ENCODE assay signal across 8 mouse cellular contexts in genomic region chr8:19979536-19980345, GRCm38 (mm10).
DNase-seq lines count a peak whose midpoint lies in the region; ATAC-seq and TF ChIP-seq lines count a peak whose summit lies in the region.

No protein-coding gene starts in this region.

- no peaks in the 10 kb centered on the region for H3K36me3 ChIP-seq in heart, embryonic 11.5 days (ENCODE audit: control insufficient read depth, insufficient read depth, low read length)
- H3K36me3 ChIP-seq in kidney, embryonic 15.5 days, result peaks cover 15% of the 10 kb centered on the region
- no peaks in the 10 kb centered on the region for H3K36me3 ChIP-seq in liver, embryonic 14.5 days (replicated peaks; ENCODE audit: control insufficient read depth, insufficient read depth, low read depth)
- H3K36me3 ChIP-seq in neural tube, embryonic 12.5 days, result no peaks in the 10 kb centered on the region; the same call in 1 of the 2 replicates
- H3K36me3 ChIP-seq in stomach, postnatal 0 days (ENCODE audit: control insufficient read depth, insufficient read depth, low read length), result no peaks in the 10 kb centered on the region

- TF ChIP-seq CTCF in liver, embryonic 14.5 days (IDR thresholded peaks at IDR 0.05; ENCODE audit: low read depth), result peak; percentile 92
- TF ChIP-seq CTCF in stomach, postnatal 0 days (IDR thresholded peaks at IDR 0.05; ENCODE audit: low read depth), result peak; percentile 89

- H3K4me3 ChIP-seq in heart, embryonic 11.5 days (ENCODE audit: low read depth, low read length), result peak overlapping the region; percentile 54
- H3K4me3 ChIP-seq in kidney, embryonic 15.5 days (replicated peaks), result peak overlapping the region; percentile 54
- peak overlapping the region; percentile 54 to 60 for H3K4me3 ChIP-seq in liver, embryonic 14.5 days (ENCODE audit: insufficient read depth in 1 of 2, low read depth in 2 of 2, low read length in 2 of 2)
- peak overlapping the region; percentile 43 for H3K4me3 ChIP-seq in neural tube, embryonic 12.5 days
- H3K4me3 ChIP-seq in stomach, postnatal 0 days (ENCODE audit: low read depth, low read length), result peak overlapping the region; percentile 51

- ATAC-seq in erythroblast, adult 5-6 weeks (replicated peaks; ENCODE audit: low FRiP score, poor library complexity, severe bottlenecking), result peak; percentile 92
- peak; percentile 89 for ATAC-seq in heart, embryonic 11.5 days (replicated peaks; ENCODE audit: insufficient number of reproducible peaks, low FRiP score, low TSS enrichment)
- peak; percentile 99 for ATAC-seq in kidney, embryonic 15.5 days (replicated peaks; ENCODE audit: low FRiP score)
- ATAC-seq in liver, embryonic 14.5 days (ENCODE audit: insufficient read depth), result peak; percentile 89
- ATAC-seq in neural tube, embryonic 12.5 days (ENCODE audit: low FRiP score, low read depth), result peak; percentile 97
- ATAC-seq in stomach, postnatal 0 days (ENCODE audit: low FRiP score, low TSS enrichment), result peak; percentile 99

- no peaks in the 10 kb centered on the region for H3K27me3 ChIP-seq in heart, embryonic 11.5 days (ENCODE audit: control insufficient read depth, insufficient read depth, low read length)
- no peaks in the 10 kb centered on the region for H3K27me3 ChIP-seq in kidney, embryonic 15.5 days
- no peaks in the 10 kb centered on the region for H3K27me3 ChIP-seq in liver, embryonic 14.5 days (ENCODE audit: control insufficient read depth, insufficient read depth, low read length)
- H3K27me3 ChIP-seq in neural tube, embryonic 12.5 days (replicated peaks), result no peaks in the 10 kb centered on the region
- no peaks in the 10 kb centered on the region for H3K27me3 ChIP-seq in stomach, postnatal 0 days (ENCODE audit: control insufficient read depth, insufficient read depth, low read length)

- H3K27ac ChIP-seq in heart, embryonic 11.5 days (ENCODE audit: low read depth, low read length), result no peak overlapping the region
- no peak overlapping the region for H3K27ac ChIP-seq in kidney, embryonic 15.5 days
- H3K27ac ChIP-seq in liver, embryonic 14.5 days, result no peak overlapping the region
- no peak overlapping the region for H3K27ac ChIP-seq in neural tube, embryonic 12.5 days
- H3K27ac ChIP-seq in stomach, postnatal 0 days (replicated peaks), result peak overlapping the region; percentile 53

- WGBS in heart, embryonic 11.5 days (ENCODE audit: insufficient replicate concordance), result 7% methylated on average over 41 of the region's 42 CpGs
- 8% methylated on average over 36 of the region's 42 CpGs for WGBS in kidney, embryonic 15.5 days
- 7% methylated on average over 42 of the region's 42 CpGs for WGBS in liver, embryonic 14.5 days (ENCODE audit: insufficient replicate concordance)
- WGBS in neural tube, embryonic 12.5 days, result 7% methylated on average over 42 of the region's 42 CpGs
- 8% methylated on average over 39 of the region's 42 CpGs for WGBS in stomach, postnatal 0 days

- H3K4me2 ChIP-seq in heart, embryonic 11.5 days, result peak overlapping the region; percentile 75
- peak overlapping the region; percentile 80 for H3K4me2 ChIP-seq in kidney, embryonic 15.5 days
- peak overlapping the region; percentile 70 for H3K4me2 ChIP-seq in liver, embryonic 14.5 days (ENCODE audit: low read depth)
- peak overlapping the region; percentile 67 for H3K4me2 ChIP-seq in neural tube, embryonic 12.5 days (replicated peaks)
- peak overlapping the region; percentile 68 for H3K4me2 ChIP-seq in stomach, postnatal 0 days (replicated peaks; ENCODE audit: low read depth)

- no peaks in the 10 kb centered on the region; the same call in 1 of the 2 replicates for H3K9me3 ChIP-seq in heart, embryonic 11.5 days (replicated peaks; ENCODE audit: control insufficient read depth, low read length)
- peaks cover 14% of the 10 kb centered on the region for H3K9me3 ChIP-seq in kidney, embryonic 15.5 days (replicated peaks)
- H3K9me3 ChIP-seq in liver, embryonic 14.5 days (ENCODE audit: control insufficient read depth, low read length), result no peaks in the 10 kb centered on the region
- peaks cover 6% of the 10 kb centered on the region; the same call in 1 of the 2 replicates for H3K9me3 ChIP-seq in neural tube, embryonic 12.5 days
- H3K9me3 ChIP-seq in stomach, postnatal 0 days (ENCODE audit: control insufficient read depth, low read length), result no peaks in the 10 kb centered on the region

- no peak for TF ChIP-seq EP300 in liver, embryonic 14.5 days (IDR thresholded peaks at IDR 0.05; ENCODE audit: low read depth)
- TF ChIP-seq EP300 in stomach, postnatal 0 days (optimal IDR thresholded peaks at IDR 0.05), result no peak

- peak; percentile 93 for DNase-seq in A20 (ENCODE audit: low read depth, low spot score)
- peak; percentile 84 for DNase-seq in brain, adult 2 months (ENCODE audit: low read depth, low spot score)
- DNase-seq in liver, embryonic 14.5 days (ENCODE audit: low read depth in 3 of 3, low spot score in 3 of 3), result peak; percentile 49 to 68 (median 51)
- peak; percentile 78 for DNase-seq in stomach, postnatal 0 days (ENCODE audit: low spot score)

- H3K9ac ChIP-seq in heart, embryonic 11.5 days (ENCODE audit: low read depth, low read length), result peak overlapping the region; percentile 76
- H3K9ac ChIP-seq in kidney, embryonic 15.5 days, result peak overlapping the region; percentile 36
- peak overlapping the region; percentile 61 for H3K9ac ChIP-seq in liver, embryonic 14.5 days (replicated peaks)
- peak overlapping the region; percentile 60 for H3K9ac ChIP-seq in neural tube, embryonic 12.5 days
- H3K9ac ChIP-seq in stomach, postnatal 0 days (ENCODE audit: low read length), result peak overlapping the region; percentile 69

- no peaks in the 10 kb centered on the region for H3K4me1 ChIP-seq in heart, embryonic 11.5 days (ENCODE audit: control insufficient read depth, insufficient read depth, low read length)
- H3K4me1 ChIP-seq in kidney, embryonic 15.5 days, result peaks cover 3% of the 10 kb centered on the region; the same call in 1 of the 2 replicates
- no peaks in the 10 kb centered on the region for H3K4me1 ChIP-seq in liver, embryonic 14.5 days (replicated peaks; ENCODE audit: control insufficient read depth in 2 of 2, insufficient read depth in 2 of 2, low read length in 1 of 2)
- H3K4me1 ChIP-seq in neural tube, embryonic 12.5 days, result no peaks in the 10 kb centered on the region
- H3K4me1 ChIP-seq in stomach, postnatal 0 days (replicated peaks; ENCODE audit: control insufficient read depth, insufficient read depth), result no peaks in the 10 kb centered on the region
